ENCODE assay signal across 8 mouse cellular contexts in genomic region chr6:48049273-48050065, GRCm38 (mm10). TPM values are rescaled to one million over a fixed set of nuclear protein-coding genes. Genes with fewer than 3 reads are reported as not detected.
A peak's percentile ranks its signal among the peaks of the same experiment; 100 is the strongest.
DNase-seq lines count a peak whose midpoint lies in the region; ATAC-seq and TF ChIP-seq lines count a peak whose summit lies in the region.

No protein-coding gene starts in this region.

- H3K4me3 ChIP-seq in cerebellum, adult 2 months (replicated peaks; ENCODE audit: insufficient read depth, low read depth, low read length), result peak overlapping the region; percentile 84
- peak overlapping the region; percentile 78 for H3K4me3 ChIP-seq in forebrain, embryonic 16.5 days (replicated peaks; ENCODE audit: low read length)
- H3K4me3 ChIP-seq in liver, postnatal 0 days (ENCODE audit: low read depth, low read length), result peak overlapping the region; percentile 66

- peak overlapping the region; percentile 67 for H3K4me2 ChIP-seq in forebrain, embryonic 16.5 days (ENCODE audit: low read length)
- H3K4me2 ChIP-seq in liver, postnatal 0 days (ENCODE audit: low read depth, low read length), result peak overlapping the region; percentile 87

- H3K27ac ChIP-seq in cerebellum, adult 2 months (ENCODE audit: insufficient read depth, low read length), result no peak overlapping the region; the same call in 1 of the 2 replicates
- H3K27ac ChIP-seq in forebrain, embryonic 16.5 days (ENCODE audit: low read length), result peak overlapping the region; percentile 95
- peak overlapping the region; percentile 89 for H3K27ac ChIP-seq in liver, postnatal 0 days (ENCODE audit: low read depth)

- TF ChIP-seq EP300 in liver, postnatal 0 days (IDR thresholded peaks at IDR 0.05; ENCODE audit: low read depth), result no peak

- H3K9me3 ChIP-seq in forebrain, embryonic 16.5 days (ENCODE audit: control insufficient read depth, low read length), result no peaks in the 10 kb centered on the region
- no peaks in the 10 kb centered on the region for H3K9me3 ChIP-seq in liver, postnatal 0 days (ENCODE audit: low read length)

- TF ChIP-seq CTCF in cerebellum, adult 2 months (IDR thresholded peaks at IDR 0.05; ENCODE audit: borderline replicate concordance, insufficient read depth, low read depth, low read length), result no peak
- TF ChIP-seq CTCF in liver, postnatal 0 days (IDR thresholded peaks at IDR 0.05; ENCODE audit: low read depth), result no peak

- TF ChIP-seq POLR2A in cerebellum, adult 2 months (IDR thresholded peaks at IDR 0.05; ENCODE audit: borderline replicate concordance, insufficient read depth, low read length), result no peak

- no peaks in the 10 kb centered on the region; the same call in 1 of the 2 replicates for H3K4me1 ChIP-seq in cerebellum, adult 2 months (ENCODE audit: control insufficient read depth, insufficient read depth, low read length)
- peaks cover 18% of the 10 kb centered on the region for H3K4me1 ChIP-seq in forebrain, embryonic 16.5 days (replicated peaks; ENCODE audit: control insufficient read depth, insufficient read depth, low read length)
- peaks cover 10% of the 10 kb centered on the region for H3K4me1 ChIP-seq in liver, postnatal 0 days (ENCODE audit: insufficient read depth)

- intact Hi-C loops in left cerebral cortex, postnatal 10 days (cut with DNase I), result no loop called here

- no peak for ATAC-seq in forebrain, embryonic 16.5 days
- no peak for ATAC-seq in liver, postnatal 0 days

- H3K27me3 ChIP-seq in cerebellum, adult 2 months (ENCODE audit: control insufficient read depth, insufficient read depth, low read length), result no peaks in the 10 kb centered on the region
- no peaks in the 10 kb centered on the region for H3K27me3 ChIP-seq in forebrain, embryonic 16.5 days (replicated peaks; ENCODE audit: control insufficient read depth, insufficient read depth, low read length)
- no peaks in the 10 kb centered on the region for H3K27me3 ChIP-seq in liver, postnatal 0 days (ENCODE audit: insufficient read depth, low read length)

- H3K9ac ChIP-seq in forebrain, embryonic 16.5 days (replicated peaks; ENCODE audit: low read depth, low read length), result peak overlapping the region; percentile 89
- H3K9ac ChIP-seq in liver, postnatal 0 days (replicated peaks), result peak overlapping the region; percentile 87

- 28% methylated on average over 9 of the region's 9 CpGs for WGBS in cerebellum, adult 2 months
- 57% methylated on average over 9 of the region's 9 CpGs for WGBS in forebrain, embryonic 16.5 days
- WGBS in liver, postnatal 0 days (ENCODE audit: insufficient replicate concordance), result 35% methylated on average over 9 of the region's 9 CpGs

- no peaks in the 10 kb centered on the region for H3K36me3 ChIP-seq in forebrain, embryonic 16.5 days (ENCODE audit: control insufficient read depth, insufficient read depth)
- 0 out of 2 replicates have a peak, but pooled peaks cover 2% of the 10 kb centered on the region for H3K36me3 ChIP-seq in liver, postnatal 0 days (replicated peaks; ENCODE audit: insufficient read depth, low read length)

- no peak for DNase-seq in cerebellum, adult 2 months
- no peak for DNase-seq in cerebellum, adult 11 months
- DNase-seq in A20 (ENCODE audit: low read depth, low spot score) (peak; percentile 78), MN1 (ENCODE audit: low spot score) (no peak)
- DNase-seq in liver, postnatal 0 days, result no peak
- DNase-seq in embryo, embryonic 10.5 days (ENCODE audit: low spot score), result no peak
- DNase-seq in left cerebral cortex, postnatal 10 days (ENCODE audit: extremely low spot score in 1 of 2, low spot score in 2 of 2), result no peak

RNA-seq across cellular contexts. Expression of gene Zfp777, which starts 0.8 kb away (rescaled TPM):
- polyA plus RNA-seq in cerebellum, adult 2 months (2012; rRNA removed), result 27.6 and 35.2 TPM in 2 replicates
- polyA plus RNA-seq in forebrain, embryonic 16.5 days (2015; fragmentation: Nextera tagmentation; extraction: Ambion mirVana), result 10.1 and 10.3 TPM in 2 replicates
- 1.7 and 2.2 TPM in 2 replicates for polyA plus RNA-seq in liver, postnatal 0 days (2015; fragmentation: Nextera tagmentation; extraction: Ambion mirVana)
- 10 to 100 TPM; 36.3 to 42.1 TPM for total RNA-seq in left cerebral cortex, postnatal 10 days (2021)

RNA-seq across cellular contexts. Expression of gene Zfp746, which starts 36.9 kb away (rescaled TPM):
- 32.2 and 33.3 TPM in 2 replicates for polyA plus RNA-seq in cerebellum, adult 2 months (2012; rRNA removed)
- 20.0 and 21.7 TPM in 2 replicates for polyA plus RNA-seq in forebrain, embryonic 16.5 days (2015; fragmentation: Nextera tagmentation; extraction: Ambion mirVana)
- 4.1 and 5.3 TPM in 2 replicates for polyA plus RNA-seq in liver, postnatal 0 days (2015; fragmentation: Nextera tagmentation; extraction: Ambion mirVana)
- 10 to 100 TPM; 28.7 to 29.6 TPM for total RNA-seq in left cerebral cortex, postnatal 10 days (2021)
